Mouse (Mus musculus) spleen, postnatal 4 days (tissue): ENCODE measurements at regions not wholly inside any gene's neighbourhood (a gene's known extent, or its start where the extent isn't known, plus 50 kb on each side); places are given as distances from the start of the nearest gene placed in this dataset.
A peak's percentile ranks its signal among the peaks of the same experiment; 100 is the strongest.
"Not testable (repeated sequence)": the region's sequence is repeated elsewhere in the genome, so short reads cannot be mapped to it uniquely, and the experiment has no call there.

Experiments used
- DNase-seq, 2 experiments: peaks; one replicate each; pipeline ENCODE4 v3.0.0; 2022; ENCODE audit warnings: low spot score in 2 of 2

- no peak for DNase-seq
Observed at GRCm38 (mm10) chr13:70195854-70196253, 393.7 kb downstream of the Med10 start.

- DNase-seq, result no peak
Observed at GRCm38 (mm10) chr13:70198638-70199037, 396.4 kb downstream of the Med10 start.

- no peak for DNase-seq
Observed at GRCm38 (mm10) chr13:70199087-70199486, 396.9 kb downstream of the Med10 start.

- no peak for DNase-seq
Observed at GRCm38 (mm10) chr13:70205334-70205733, 403.1 kb downstream of the Med10 start.

GRCm38 (mm10) chr13:70210158-70210557 is 408.0 kb downstream of the Med10 start:
- no peak for DNase-seq

- DNase-seq, result no peak
Observed at GRCm38 (mm10) chr13:70213017-70213416, 410.8 kb downstream of the Med10 start.

GRCm38 (mm10) chr13:70213622-70214021 is 411.4 kb downstream of the Med10 start:
- DNase-seq, result no peak

GRCm38 (mm10) chr13:70214022-70214654 is 411.9 kb downstream of the Med10 start:
- no peak for DNase-seq

- no peak for DNase-seq
Observed at GRCm38 (mm10) chr13:70216134-70216533, 413.9 kb downstream of the Med10 start.

- DNase-seq, result no peak
Observed at GRCm38 (mm10) chr13:70217429-70218133, 415.4 kb downstream of the Med10 start.

- DNase-seq, result no peak
Observed at GRCm38 (mm10) chr13:70223485-70223884, 413.9 kb downstream of the Ice1 start.

GRCm38 (mm10) chr13:70227167-70227566 is 410.3 kb downstream of the Ice1 start:
- no peak for DNase-seq

GRCm38 (mm10) chr13:70233896-70234799 is 403.3 kb downstream of the Ice1 start:
- DNase-seq, result peak; percentile 15 to 64

- no peak for DNase-seq
Observed at GRCm38 (mm10) chr13:70243598-70244157, 393.8 kb downstream of the Ice1 start.

- no peak for DNase-seq
Observed at GRCm38 (mm10) chr13:70260003-70260496, 377.4 kb downstream of the Ice1 start.

GRCm38 (mm10) chr13:70263654-70264053 is 373.8 kb downstream of the Ice1 start:
- no peak for DNase-seq

GRCm38 (mm10) chr13:70276884-70277378 is 360.5 kb downstream of the Ice1 start:
- DNase-seq, result not testable (repeated sequence)

- DNase-seq, result no peak
Observed at GRCm38 (mm10) chr13:70277667-70278591, 359.5 kb downstream of the Ice1 start.

- no peak for DNase-seq
Observed at GRCm38 (mm10) chr13:70281051-70281847, 356.2 kb downstream of the Ice1 start.

- DNase-seq, result no peak
Observed at GRCm38 (mm10) chr13:70282731-70283130, 354.7 kb downstream of the Ice1 start.
